Mouse (Mus musculus) NIH3T3 (cell line): ENCODE measurements around the gene Slc25a11.

ENCODE experiments used
- DNase-seq: peaks from one replicate; pipeline ENCODE4 v3.0.0-alpha.2; 2012; ENCODE audit warnings: low read depth

The Slc25a11 gene

GRCm38 (mm10) chr11:70651391-70651790, 4.1 kb upstream of the Slc25a11 start:
- peak; percentile 85 for DNase-seq

- DNase-seq: no peak
These were observed 3.3 kb upstream of the Slc25a11 start for GRCm38 (mm10) chr11:70650322-70651175.

GRCm38 (mm10) chr11:70649185-70649734, 2.0 kb upstream of the Slc25a11 start:
- no peak for DNase-seq

GRCm38 (mm10) chr11:70648512-70648911, 1.2 kb upstream of the Slc25a11 start:
- no peak for DNase-seq

GRCm38 (mm10) chr11:70647716-70648420, 589 bp upstream of the Slc25a11 start:
- DNase-seq: peak; percentile 52

- DNase-seq: peak; percentile 52
These were observed 1.1 kb downstream of the Slc25a11 start for GRCm38 (mm10) chr11:70646259-70646555.

- DNase-seq: no peak
These were observed 1.6 kb downstream of the Slc25a11 start for GRCm38 (mm10) chr11:70645461-70646258.

- no peak for DNase-seq
These were observed 2.6 kb downstream of the Slc25a11 start for GRCm38 (mm10) chr11:70644564-70645103.

GRCm38 (mm10) chr11:70643051-70643450, 4.2 kb downstream of the Slc25a11 start:
- DNase-seq: no peak

GRCm38 (mm10) chr11:70641241-70641640, 6.0 kb downstream of the Slc25a11 start:
- no peak for DNase-seq

GRCm38 (mm10) chr11:70639976-70640375, 7.3 kb downstream of the Slc25a11 start:
- no peak for DNase-seq

- DNase-seq: no peak
These were observed 8.5 kb downstream of the Slc25a11 start, which contains the start of gene Gp1ba for GRCm38 (mm10) chr11:70638714-70639278. TSS of gene Gp1ba (plus strand) at chr11:70639122.

GRCm38 (mm10) chr11:70638293-70638692, 9.0 kb downstream of the Slc25a11 start:
- no peak for DNase-seq

- DNase-seq: no peak
These were observed 9.5 kb downstream of the Slc25a11 start for GRCm38 (mm10) chr11:70637764-70638163.

- no peak for DNase-seq
These were observed 11.7 kb downstream of the Slc25a11 start for GRCm38 (mm10) chr11:70635601-70636000.

- no peak for DNase-seq
These were observed 17.1 kb downstream of the Slc25a11 start for GRCm38 (mm10) chr11:70630129-70630528.

GRCm38 (mm10) chr11:70629557-70629956, 17.7 kb downstream of the Slc25a11 start:
- DNase-seq: peak; percentile 75

GRCm38 (mm10) chr11:70628431-70628830, 18.8 kb downstream of the Slc25a11 start:
- no peak for DNase-seq

- no peak for DNase-seq
These were observed 20.4 kb downstream of the Slc25a11 start for GRCm38 (mm10) chr11:70626877-70627276.

GRCm38 (mm10) chr11:70625473-70625872, 21.8 kb downstream of the Slc25a11 start:
- peak; percentile 73 for DNase-seq

- DNase-seq: peak; percentile 32
These were observed 24.1 kb downstream of the Slc25a11 start for GRCm38 (mm10) chr11:70623053-70623742.
